Mouse (Mus musculus): ENCODE measurements around the gene Slc22a7. TPM values are rescaled to one million over a fixed set of nuclear protein-coding genes. Genes with fewer than 3 reads are reported as not detected.

Gene Slc22a7
- polyA plus RNA-seq, 1 experiment from 2014 or later: not detected

GRCm38 (mm10) chr17:46458439-46458838 is 20.2 kb upstream of the Slc22a7 start:
- 37% methylated on average over 3 of the region's 3 CpGs for WGBS
- no peak overlapping the region for H3K9ac ChIP-seq
- H3K4me2 ChIP-seq: no peak overlapping the region
- H3K9me3 ChIP-seq: no peaks in the 10 kb centered on the region
- no peak overlapping the region for H3K27ac ChIP-seq
- no peaks in the 10 kb centered on the region for H3K36me3 ChIP-seq
- H3K4me3 ChIP-seq: no peak overlapping the region
- ATAC-seq (ENCODE audit: insufficient number of reproducible peaks, low FRiP score, low TSS enrichment, low read depth): no peak
- peaks cover 91% of the 10 kb centered on the region for H3K27me3 ChIP-seq
- peaks cover 35% of the 10 kb centered on the region for H3K4me1 ChIP-seq

GRCm38 (mm10) chr17:46457791-46458190 is 19.5 kb upstream of the Slc22a7 start:
- no peak overlapping the region for H3K9ac ChIP-seq
- H3K4me3 ChIP-seq: no peak overlapping the region
- ATAC-seq (ENCODE audit: insufficient number of reproducible peaks, low FRiP score, low TSS enrichment, low read depth): no peak
- WGBS: 9% methylated on average over 10 of the region's 10 CpGs
- no peak overlapping the region for H3K4me2 ChIP-seq
- H3K4me1 ChIP-seq: peaks cover 35% of the 10 kb centered on the region
- H3K36me3 ChIP-seq: no peaks in the 10 kb centered on the region
- H3K27me3 ChIP-seq: peaks cover 94% of the 10 kb centered on the region
- no peaks in the 10 kb centered on the region for H3K9me3 ChIP-seq
- H3K27ac ChIP-seq: no peak overlapping the region

GRCm38 (mm10) chr17:46455110-46455691 is 16.9 kb upstream of the Slc22a7 start:
- H3K9ac ChIP-seq: peak overlapping the region; percentile 23; the same call in 1 of the 2 replicates
- peaks cover 25% of the 10 kb centered on the region for H3K4me1 ChIP-seq
- H3K9me3 ChIP-seq: no peaks in the 10 kb centered on the region
- H3K4me3 ChIP-seq: peak overlapping the region; percentile 44
- no peak overlapping the region for H3K27ac ChIP-seq
- H3K36me3 ChIP-seq: no peaks in the 10 kb centered on the region
- peak overlapping the region; percentile 92 for H3K4me2 ChIP-seq
- no peak for ATAC-seq (ENCODE audit: insufficient number of reproducible peaks, low FRiP score, low TSS enrichment, low read depth)
- 2% methylated on average over 33 of the region's 33 CpGs for WGBS
- peaks cover 83% of the 10 kb centered on the region for H3K27me3 ChIP-seq

- Histone ChIP-seq H3K9me3 (no peaks in the 10 kb centered on the region), H3K36me3 (no peaks in the 10 kb centered on the region), H3K9ac (0 out of 2 replicates have a peak overlapping the region, but pooled peaks have one; percentile 23), H3K27ac (no peak overlapping the region), H3K4me3 (peak overlapping the region; percentile 44), H3K27me3 (peaks cover 76% of the 10 kb centered on the region), H3K4me2 (peak overlapping the region; percentile 92), H3K4me1 (peaks cover 23% of the 10 kb centered on the region)
- no peak for ATAC-seq (ENCODE audit: insufficient number of reproducible peaks, low FRiP score, low TSS enrichment, low read depth)
- 2% methylated on average over 9 of the region's 9 CpGs for WGBS
These were observed 16.3 kb upstream of the Slc22a7 start for GRCm38 (mm10) chr17:46454539-46454938.

- ATAC-seq (ENCODE audit: insufficient number of reproducible peaks, low FRiP score, low TSS enrichment, low read depth): no peak
- Histone ChIP-seq H3K9ac (no peak overlapping the region), H3K27me3 (peaks cover 71% of the 10 kb centered on the region), H3K9me3 (no peaks in the 10 kb centered on the region), H3K4me1 (peaks cover 23% of the 10 kb centered on the region), H3K27ac (no peak overlapping the region), H3K4me2 (peak overlapping the region; percentile 92), H3K36me3 (no peaks in the 10 kb centered on the region), H3K4me3 (peak overlapping the region; percentile 44)
- WGBS: 1% methylated on average over 25 of the region's 26 CpGs
These were observed 15.7 kb upstream of the Slc22a7 start for GRCm38 (mm10) chr17:46453970-46454411.

- ATAC-seq (ENCODE audit: insufficient number of reproducible peaks, low FRiP score, low TSS enrichment, low read depth): no peak
- Histone ChIP-seq H3K9ac (no peak overlapping the region), H3K4me3 (peak overlapping the region; percentile 44; the same call in 1 of the 2 replicates), H3K9me3 (no peaks in the 10 kb centered on the region), H3K36me3 (no peaks in the 10 kb centered on the region), H3K4me1 (peaks cover 23% of the 10 kb centered on the region), H3K27ac (no peak overlapping the region), H3K4me2 (no peak overlapping the region), H3K27me3 (peaks cover 65% of the 10 kb centered on the region)
- WGBS: 10% methylated on average over 13 of the region's 13 CpGs
These were observed 15.2 kb upstream of the Slc22a7 start for GRCm38 (mm10) chr17:46453302-46453948.

- H3K27me3 ChIP-seq: peaks cover 59% of the 10 kb centered on the region
- H3K4me3 ChIP-seq: no peak overlapping the region
- ATAC-seq (ENCODE audit: insufficient number of reproducible peaks, low FRiP score, low TSS enrichment, low read depth): no peak
- H3K36me3 ChIP-seq: no peaks in the 10 kb centered on the region
- H3K27ac ChIP-seq: no peak overlapping the region
- no peak overlapping the region for H3K4me2 ChIP-seq
- H3K9me3 ChIP-seq: no peaks in the 10 kb centered on the region
- H3K4me1 ChIP-seq: peaks cover 23% of the 10 kb centered on the region
- no peak overlapping the region for H3K9ac ChIP-seq
- 34% methylated on average over 5 of the region's 5 CpGs for WGBS
These were observed 14.4 kb upstream of the Slc22a7 start for GRCm38 (mm10) chr17:46452683-46453082.

- WGBS: 93% methylated on average over 16 of the region's 16 CpGs
- H3K27me3 ChIP-seq: peaks cover 65% of the 10 kb centered on the region
- H3K27ac ChIP-seq: no peak overlapping the region
These were observed 8.0 kb upstream of the Slc22a7 start for GRCm38 (mm10) chr17:46446264-46446663.

GRCm38 (mm10) chr17:46444839-46445579 is 6.8 kb upstream of the Slc22a7 start:
- 3% methylated on average over 50 of the region's 50 CpGs for WGBS
- Histone ChIP-seq H3K9me3 (no peaks in the 10 kb centered on the region), H3K9ac (0 out of 2 replicates have a peak overlapping the region, but pooled peaks have one; percentile 17), H3K4me2 (peak overlapping the region; percentile 54), H3K27ac (no peak overlapping the region), H3K36me3 (no peaks in the 10 kb centered on the region), H3K4me1 (peaks cover 14% of the 10 kb centered on the region), H3K27me3 (peaks cover 71% of the 10 kb centered on the region), H3K4me3 (peak overlapping the region; percentile 37)
- no peak for ATAC-seq (ENCODE audit: insufficient number of reproducible peaks, low FRiP score, low TSS enrichment, low read depth)

More at GRCm38 (mm10) chr17:46446264-46446663, 8.0 kb upstream of the Slc22a7 start:
- no peak overlapping the region for H3K4me3 ChIP-seq
- peaks cover 14% of the 10 kb centered on the region for H3K4me1 ChIP-seq
- ATAC-seq (ENCODE audit: insufficient number of reproducible peaks, low FRiP score, low TSS enrichment, low read depth): no peak
- H3K9me3 ChIP-seq: no peaks in the 10 kb centered on the region
- no peak overlapping the region for H3K4me2 ChIP-seq
- H3K36me3 ChIP-seq: no peaks in the 10 kb centered on the region
- H3K9ac ChIP-seq: no peak overlapping the region

GRCm38 (mm10) chr17:46439176-46439575 is 919 bp upstream of the Slc22a7 start:
- 92% methylated on average over 10 of the region's 10 CpGs for WGBS
- Histone ChIP-seq H3K4me1 (peaks cover 13% of the 10 kb centered on the region; the same call in 1 of the 2 replicates), H3K27me3 (peaks cover 48% of the 10 kb centered on the region), H3K4me3 (no peak overlapping the region), H3K36me3 (no peaks in the 10 kb centered on the region), H3K9me3 (no peaks in the 10 kb centered on the region), H3K9ac (no peak overlapping the region), H3K27ac (no peak overlapping the region), H3K4me2 (no peak overlapping the region)
- ATAC-seq (ENCODE audit: insufficient number of reproducible peaks, low FRiP score, low TSS enrichment, low read depth): no peak

- H3K4me3 ChIP-seq: no peak overlapping the region
- no peaks in the 10 kb centered on the region for H3K36me3 ChIP-seq
- no peaks in the 10 kb centered on the region for H3K9me3 ChIP-seq
- no peak overlapping the region for H3K9ac ChIP-seq
- no peak overlapping the region for H3K27ac ChIP-seq
- H3K27me3 ChIP-seq: peaks cover 24% of the 10 kb centered on the region
- H3K4me2 ChIP-seq: 0 out of 2 replicates have a peak overlapping the region, but pooled peaks have one; percentile 8
- WGBS: 21% methylated on average over 23 of the region's 23 CpGs
- peaks cover 11% of the 10 kb centered on the region for H3K4me1 ChIP-seq
- ATAC-seq (ENCODE audit: insufficient number of reproducible peaks, low FRiP score, low TSS enrichment, low read depth): no peak
These were observed 1.4 kb downstream of the Slc22a7 start for GRCm38 (mm10) chr17:46436672-46437366.

Measured in limb, embryonic 15.5 days (tissue).